Mouse (Mus musculus) midbrain, embryonic 11.5 days (tissue): ENCODE results near the gene Slc35f3. TPM values are rescaled to one million over a fixed set of nuclear protein-coding genes. Genes with fewer than 3 reads are reported as not detected.
A peak's percentile ranks its signal among the peaks of the same experiment; 100 is the strongest.

ENCODE experiments used
- ATAC-seq: fragments of 200-750 bp; cut with Nextera tagmentation; 2 replicates; pipeline ENCODE4 v1.8.0; 2017; ENCODE audit warnings: moderate TSS enrichment, moderate library complexity; ENCODE audit not compliant: low FRiP score
- DNase-seq: peaks from one replicate; pipeline ENCODE4 v3.0.0; 2015; ENCODE audit warnings: low spot score; ENCODE audit errors: missing footprints
- H3K27ac ChIP-seq: fragments of 300-500 bp; sonication (generic); 2 replicates; pipeline ENCODE4 v1.5.1; 2014; ENCODE audit warnings: low read depth, low read length
- H3K27me3 ChIP-seq: fragments of 300-500 bp; sonication (generic); 2 replicates; pipeline ENCODE4 v1.6.1; 2014; ENCODE audit warnings: mild to moderate bottlenecking, low read length, moderate library complexity, mixed read lengths; ENCODE audit not compliant: control insufficient read depth, insufficient read depth
- H3K36me3 ChIP-seq: fragments of 300-500 bp; sonication (generic); 2 replicates; pipeline ENCODE4 v1.6.1; 2014; ENCODE audit warnings: mild to moderate bottlenecking, low read length, moderate library complexity, mixed read lengths; ENCODE audit not compliant: control insufficient read depth, insufficient read depth
- H3K4me1 ChIP-seq: fragments of 300-500 bp; sonication (generic); 2 replicates; pipeline ENCODE4 v1.6.1; 2014; ENCODE audit warnings: low read length; ENCODE audit not compliant: control insufficient read depth, insufficient read depth
- H3K4me2 ChIP-seq: fragments of 300-500 bp; sonication (generic); 2 replicates; pipeline ENCODE4 v1.6.1; 2014; ENCODE audit warnings: mild to moderate bottlenecking, moderate library complexity
- H3K4me3 ChIP-seq: fragments of 300-500 bp; sonication (generic); 2 replicates; pipeline ENCODE4 v1.5.1; 2014; ENCODE audit warnings: low read depth, low read length
- H3K9ac ChIP-seq: fragments of 300-500 bp; sonication (generic); 2 replicates; pipeline ENCODE4 v1.6.1; 2014; ENCODE audit warnings: low read length
- H3K9me3 ChIP-seq: fragments of 300-500 bp; sonication (generic); 2 replicates; pipeline ENCODE4 v1.6.1; 2016; ENCODE audit warnings: low read length; ENCODE audit not compliant: control insufficient read depth
- WGBS: fragments of 180-500 bp; shearing (Covaris S2); extraction: QIAGEN DNeasy Blood & Tissue Kit; methylation state at CpG from one replicate; pipeline ENCODE4 v1.1.7; 2014; 5-methylcytosine and 5-hydroxymethylcytosine counted together
- polyA plus RNA-seq: library from polyadenylated mRNA; unstranded; fragments of >200 nt; fragmentation: Nextera tagmentation; extraction: Ambion mirVana; gene quantifications from 2 replicates; pipeline ENCODE4 v1.2.1, GENCODE M21; 2014

Gene Slc35f3
- polyA plus RNA-seq, 1 experiment from 2014 or later, result not detected

GRCm38 (mm10) chr8:126273066-126273465 is 25.3 kb upstream of the Slc35f3 start:
- Histone ChIP-seq H3K27ac (no peak overlapping the region), H3K4me2 (no peak overlapping the region), H3K4me1 (no peaks in the 10 kb centered on the region), H3K27me3 (no peaks in the 10 kb centered on the region), H3K4me3 (no peak overlapping the region), H3K9ac (no peak overlapping the region), H3K36me3 (no peaks in the 10 kb centered on the region), H3K9me3 (no peaks in the 10 kb centered on the region)
- WGBS, result 63% methylated on average over 4 of the region's 4 CpGs
- ATAC-seq, result no peak
- DNase-seq, result no peak

DNA sequence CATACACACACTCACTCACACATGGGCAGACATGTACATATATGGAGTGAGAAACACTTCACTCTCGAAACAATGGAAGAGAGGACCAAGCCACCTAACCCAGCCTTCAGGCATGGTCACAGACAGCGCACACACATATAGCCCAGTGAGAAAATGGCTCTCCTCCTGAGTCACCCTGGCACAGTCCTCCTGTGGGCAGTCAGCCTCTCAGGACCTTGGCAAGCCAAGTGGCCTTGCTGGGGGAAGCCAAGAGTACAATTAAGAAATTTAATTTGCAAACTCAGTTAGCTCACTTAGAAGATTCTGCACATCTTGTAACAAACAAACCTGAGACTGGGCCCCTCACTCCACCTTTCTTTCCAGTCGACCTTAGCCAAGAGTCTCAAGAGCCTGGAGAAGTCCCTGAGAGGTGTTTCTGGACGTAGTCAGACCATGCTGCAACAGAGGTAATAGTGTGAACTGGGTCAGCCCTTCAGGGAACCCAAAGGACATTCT is 23.4 kb upstream of the Slc35f3 start:
- Histone ChIP-seq H3K36me3 (no peaks in the 10 kb centered on the region), H3K4me2 (no peak overlapping the region), H3K27me3 (no peaks in the 10 kb centered on the region), H3K9me3 (no peaks in the 10 kb centered on the region), H3K4me3 (no peak overlapping the region), H3K4me1 (no peaks in the 10 kb centered on the region), H3K9ac (no peak overlapping the region), H3K27ac (no peak overlapping the region)
- ATAC-seq, result no peak
- no peak for DNase-seq
- WGBS, result 67% methylated on average over 4 of the region's 4 CpGs

GRCm38 (mm10) chr8:126275886-126276285 is 22.5 kb upstream of the Slc35f3 start:
- Histone ChIP-seq H3K36me3 (no peaks in the 10 kb centered on the region), H3K4me1 (no peaks in the 10 kb centered on the region), H3K4me2 (no peak overlapping the region), H3K9ac (no peak overlapping the region), H3K9me3 (no peaks in the 10 kb centered on the region), H3K27ac (no peak overlapping the region), H3K4me3 (no peak overlapping the region), H3K27me3 (no peaks in the 10 kb centered on the region)
- WGBS, result 71% methylated on average over 4 of the region's 4 CpGs
- DNase-seq, result no peak
- no peak for ATAC-seq

- H3K9ac ChIP-seq, result no peak overlapping the region
- 89% methylated on average over 10 of the region's 10 CpGs for WGBS
- H3K9me3 ChIP-seq, result no peaks in the 10 kb centered on the region
- H3K4me2 ChIP-seq, result no peak overlapping the region
- H3K27ac ChIP-seq, result no peak overlapping the region
- H3K36me3 ChIP-seq, result no peaks in the 10 kb centered on the region
- no peak for DNase-seq
- no peak for ATAC-seq
- H3K27me3 ChIP-seq, result no peaks in the 10 kb centered on the region
- no peak overlapping the region for H3K4me3 ChIP-seq
- H3K4me1 ChIP-seq, result no peaks in the 10 kb centered on the region
Measured at GRCm38 (mm10) chr8:126291951-126292350, 6.4 kb upstream of the Slc35f3 start.

DNA sequence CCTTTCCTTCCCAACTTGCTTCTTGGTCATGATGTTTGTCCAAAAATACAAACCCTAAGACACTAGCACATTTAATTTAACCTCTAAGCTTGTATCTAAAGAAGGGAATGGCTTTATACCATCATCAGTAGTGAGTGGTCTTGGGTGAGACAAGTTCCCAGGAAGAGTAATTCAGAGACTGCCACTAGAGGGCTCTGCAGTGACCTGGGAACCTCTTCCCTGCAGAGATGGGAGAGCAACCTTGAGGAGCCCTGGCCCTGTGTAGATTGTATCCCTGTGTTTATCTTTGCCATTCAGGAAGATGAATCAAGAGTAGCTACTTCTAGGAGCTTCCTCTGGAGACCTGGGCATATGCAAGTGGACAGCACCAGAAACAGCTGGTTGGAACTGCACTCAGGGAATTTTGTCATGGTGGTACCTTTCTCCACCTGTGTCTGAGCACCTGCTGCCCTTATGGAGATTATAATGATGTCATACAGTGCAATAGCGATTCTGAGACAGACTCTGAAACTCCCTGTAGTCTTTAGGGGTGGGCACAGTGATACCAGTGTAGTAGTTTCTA is 993 bp upstream of the Slc35f3 start:
- H3K36me3 ChIP-seq, result no peaks in the 10 kb centered on the region
- H3K4me2 ChIP-seq, result no peak overlapping the region
- H3K27me3 ChIP-seq, result peaks cover 21% of the 10 kb centered on the region
- ATAC-seq (peak; percentile 25; the same call in 1 of the 2 replicates), DNase-seq (peak; percentile 94)
- no peak overlapping the region for H3K4me3 ChIP-seq
- H3K9me3 ChIP-seq, result no peaks in the 10 kb centered on the region
- H3K9ac ChIP-seq, result no peak overlapping the region
- H3K4me1 ChIP-seq, result no peaks in the 10 kb centered on the region
- H3K27ac ChIP-seq, result no peak overlapping the region
- 22% methylated on average over 1 of the region's 1 CpGs for WGBS

DNA sequence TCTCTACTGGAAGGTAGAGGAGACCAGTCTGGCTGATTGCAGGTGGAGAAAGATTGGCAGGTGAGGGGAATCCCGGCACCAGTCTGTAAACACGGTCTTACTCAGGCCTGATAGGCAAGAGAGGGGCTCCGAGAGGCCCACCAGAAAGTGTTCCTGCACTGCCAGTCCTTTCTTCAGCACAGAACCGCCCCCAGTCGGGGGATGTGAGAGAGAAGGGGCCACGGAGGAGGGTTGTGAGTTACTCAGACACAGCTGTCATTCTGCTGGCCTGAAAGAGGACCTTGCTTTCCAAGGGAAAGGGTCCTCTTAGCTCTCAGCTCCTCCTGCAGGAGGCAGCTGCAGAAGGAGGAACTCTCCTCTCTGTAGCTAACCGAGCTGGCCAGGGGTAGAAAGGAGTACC is 975 bp downstream of the Slc35f3 start:
- H3K4me3 ChIP-seq, result no peak overlapping the region
- H3K27ac ChIP-seq, result no peak overlapping the region
- H3K4me1 ChIP-seq, result no peaks in the 10 kb centered on the region
- DNase-seq (no peak), ATAC-seq (no peak)
- H3K9me3 ChIP-seq, result no peaks in the 10 kb centered on the region
- no peak overlapping the region for H3K4me2 ChIP-seq
- no peak overlapping the region for H3K9ac ChIP-seq
- peaks cover 21% of the 10 kb centered on the region for H3K27me3 ChIP-seq
- WGBS, result 27% methylated on average over 7 of the region's 7 CpGs
- H3K36me3 ChIP-seq, result no peaks in the 10 kb centered on the region

DNA sequence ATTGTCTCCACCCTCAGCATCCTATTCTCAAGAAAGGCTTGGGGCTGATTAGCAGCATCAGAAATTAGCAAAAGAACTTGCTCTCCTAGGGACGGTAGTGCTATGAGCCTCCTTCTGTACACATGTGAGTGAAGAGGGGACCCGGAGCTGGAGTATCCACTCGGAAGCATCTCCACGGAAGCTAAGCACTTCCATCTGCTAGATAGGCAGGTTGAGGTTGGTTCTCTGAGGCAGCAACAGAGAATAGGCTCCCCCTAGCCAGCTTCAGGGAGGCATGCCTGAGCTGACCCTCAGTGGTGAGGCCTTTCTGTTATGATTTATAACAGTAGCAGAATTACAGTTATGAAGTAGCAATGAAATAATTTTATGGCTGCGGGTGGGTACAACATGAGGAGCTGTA is 2.0 kb downstream of the Slc35f3 start:
- WGBS, result 87% methylated on average over 5 of the region's 5 CpGs
- no peak overlapping the region for H3K4me3 ChIP-seq
- H3K4me2 ChIP-seq, result no peak overlapping the region
- H3K9ac ChIP-seq, result no peak overlapping the region
- H3K4me1 ChIP-seq, result no peaks in the 10 kb centered on the region
- ATAC-seq, result no peak
- H3K27me3 ChIP-seq, result peaks cover 21% of the 10 kb centered on the region
- no peaks in the 10 kb centered on the region for H3K9me3 ChIP-seq
- H3K27ac ChIP-seq, result no peak overlapping the region
- DNase-seq, result no peak
- H3K36me3 ChIP-seq, result no peaks in the 10 kb centered on the region

DNA sequence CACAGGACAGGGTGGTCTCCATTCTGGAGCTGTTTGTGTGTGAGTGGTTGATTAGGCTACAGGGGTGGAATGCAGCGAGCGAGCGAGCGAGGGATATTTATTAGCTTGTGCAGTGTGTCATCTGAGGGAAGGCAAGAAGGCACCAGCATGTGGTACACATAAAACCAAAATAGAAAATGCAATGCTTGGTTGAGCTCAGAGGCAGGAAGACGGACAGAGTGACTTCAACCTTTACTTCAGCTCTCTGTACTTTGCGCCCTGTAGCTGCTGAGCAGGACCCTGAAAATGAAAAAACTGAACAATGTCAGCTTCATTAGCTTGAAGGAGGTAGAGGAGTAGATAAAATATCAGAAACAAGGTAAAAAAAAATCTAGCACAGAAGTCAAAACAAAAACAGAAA is 3.2 kb downstream of the Slc35f3 start:
- no peak for ATAC-seq
- WGBS, result 85% methylated on average over 6 of the region's 6 CpGs
- H3K4me3 ChIP-seq, result no peak overlapping the region
- H3K9ac ChIP-seq, result no peak overlapping the region
- no peaks in the 10 kb centered on the region for H3K4me1 ChIP-seq
- DNase-seq, result no peak
- no peaks in the 10 kb centered on the region for H3K36me3 ChIP-seq
- no peaks in the 10 kb centered on the region for H3K9me3 ChIP-seq
- H3K27me3 ChIP-seq, result peaks cover 21% of the 10 kb centered on the region
- H3K4me2 ChIP-seq, result no peak overlapping the region
- H3K27ac ChIP-seq, result no peak overlapping the region

- ATAC-seq, result no peak
- Histone ChIP-seq H3K27ac (no peak overlapping the region), H3K9ac (no peak overlapping the region), H3K27me3 (no peaks in the 10 kb centered on the region), H3K4me2 (no peak overlapping the region), H3K4me3 (no peak overlapping the region), H3K4me1 (no peaks in the 10 kb centered on the region), H3K36me3 (no peaks in the 10 kb centered on the region), H3K9me3 (no peaks in the 10 kb centered on the region)
- 88% methylated on average over 9 of the region's 9 CpGs for WGBS
- DNase-seq, result no peak
Measured at GRCm38 (mm10) chr8:126307164-126307563, 8.8 kb downstream of the Slc35f3 start.
